ENCODE assay signal across 20 mouse cellular contexts in genomic region chr12:70449961-70450360, GRCm38 (mm10).
"Had no signal": no experiment of that assay in that cellular context is flagged by ENCODE, and none has a peak within 500 bp of the region (broad histone marks: within the 10 kb centered on the region; RNA-seq: fewer than 3 reads in every experiment).

No protein-coding gene starts in this region.

- H3K9me3 ChIP-seq: lung, embryonic 15.5 days; midbrain, embryonic 10.5 days; midbrain, embryonic 12.5 days; neural tube, embryonic 13.5 days; neural tube, embryonic 15.5 days had no signal

- H3K9ac ChIP-seq: lung, embryonic 15.5 days; midbrain, embryonic 12.5 days; neural tube, embryonic 13.5 days; neural tube, embryonic 15.5 days had no signal

- H3K36me3 ChIP-seq: lung, embryonic 15.5 days; midbrain, embryonic 10.5 days; midbrain, embryonic 12.5 days; neural tube, embryonic 13.5 days; neural tube, embryonic 15.5 days had no signal

- H3K4me3 ChIP-seq: lung, embryonic 15.5 days; midbrain, embryonic 10.5 days; midbrain, embryonic 12.5 days; myocyte; neural tube, embryonic 13.5 days; neural tube, embryonic 15.5 days had no signal

- ATAC-seq: lung, postnatal 0 days; midbrain, embryonic 16.5 days had no signal

- DNase-seq: lung, adult 2 months; lung, postnatal 14 days; lung, postnatal 36 days; midbrain, embryonic 14.5 days; retina, postnatal 1 day; right cerebral cortex, adult 18-20 months; right cerebral cortex, postnatal 25 days; right cerebral cortex, postnatal 4 days; spleen, adult 18-20 months; thymus, adult 18-20 months; thymus, postnatal 25 days had no signal

- H3K27me3 ChIP-seq: lung, embryonic 15.5 days; neural tube, embryonic 13.5 days; neural tube, embryonic 15.5 days had no signal

- H3K4me2 ChIP-seq: lung, embryonic 15.5 days; midbrain, embryonic 12.5 days; neural tube, embryonic 13.5 days; neural tube, embryonic 15.5 days had no signal

- H3K27ac ChIP-seq: lung, embryonic 15.5 days; macrophage; midbrain, embryonic 10.5 days; midbrain, embryonic 12.5 days; neural tube, embryonic 13.5 days; neural tube, embryonic 15.5 days had no signal
